Comparison of ENCODE assay signal across 10 mouse cellular contexts in the genomic region with DNA sequence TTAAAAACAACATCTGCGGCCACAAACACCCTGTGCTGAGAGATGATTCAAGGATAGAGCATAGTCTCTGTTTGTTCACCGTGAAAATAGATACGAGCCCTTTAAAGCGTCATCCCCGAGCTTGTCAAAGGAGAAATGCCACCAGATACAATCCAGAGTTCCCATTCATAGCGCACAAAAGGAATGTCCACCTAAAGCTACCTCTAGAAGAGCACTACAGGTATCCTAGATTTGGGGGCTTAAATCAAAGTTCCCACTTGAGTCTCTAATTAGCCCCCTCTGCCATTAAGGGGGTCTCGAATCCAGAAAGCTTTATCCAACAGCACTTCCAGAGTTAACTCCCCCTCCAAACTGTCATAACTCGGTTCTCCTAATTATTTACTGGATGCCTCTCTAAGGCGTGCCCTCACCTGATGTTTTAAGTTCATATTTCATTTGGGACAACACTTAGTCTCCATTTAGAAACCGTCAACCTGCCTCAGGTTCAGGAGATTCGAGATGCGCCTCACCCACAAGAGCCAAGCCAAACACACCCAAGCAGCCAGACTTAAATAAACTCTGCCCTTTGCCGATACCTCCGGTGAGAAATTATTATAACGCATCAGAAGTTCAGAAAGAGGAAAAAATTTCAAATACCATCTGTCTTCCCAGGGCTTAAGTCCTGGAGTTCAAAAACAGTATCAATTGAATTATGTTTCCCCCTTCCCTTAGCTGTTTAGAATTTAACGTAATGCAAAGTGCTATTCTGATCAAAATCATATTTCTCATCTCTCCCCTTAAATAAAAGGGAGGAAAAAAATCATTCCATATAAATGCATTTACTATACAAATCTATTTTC.
DNase-seq lines count a peak whose midpoint lies in the region; ATAC-seq lines count a peak whose summit lies in the region.
"Had no signal": no experiment of that assay in that cellular context is flagged by ENCODE, and none has a peak within 500 bp of the region (broad histone marks: within the 10 kb centered on the region; RNA-seq: fewer than 3 reads in every experiment).

No protein-coding gene starts in this region.

- H3K27me3 ChIP-seq in heart, embryonic 16.5 days (ENCODE audit: control insufficient read depth, insufficient read depth, low read length), result no peaks in the 10 kb centered on the region
- peaks cover 11% of the 10 kb centered on the region for H3K27me3 ChIP-seq in embryonic facial prominence, embryonic 10.5 days (replicated peaks; ENCODE audit: low read depth, poor library complexity, severe bottlenecking)
- no peaks in the 10 kb centered on the region for H3K27me3 ChIP-seq in hindbrain, embryonic 10.5 days (ENCODE audit: insufficient read depth, poor library complexity, severe bottlenecking)
- no peaks in the 10 kb centered on the region for H3K27me3 ChIP-seq in midbrain, embryonic 13.5 days

- H3K27ac ChIP-seq in heart, embryonic 16.5 days (ENCODE audit: low read length), result no peak overlapping the region
- peak overlapping the region; percentile 89; the same call in 1 of the 2 replicates for H3K27ac ChIP-seq in embryonic facial prominence, embryonic 10.5 days (replicated peaks)
- peak overlapping the region; percentile 96 for H3K27ac ChIP-seq in hindbrain, embryonic 10.5 days
- peak overlapping the region; percentile 97 for H3K27ac ChIP-seq in midbrain, embryonic 13.5 days
- H3K27ac ChIP-seq: liver, embryonic 14.5 days had no signal

- no peak for ATAC-seq in heart, embryonic 16.5 days (replicated peaks; ENCODE audit: extremely low read depth, insufficient read depth, low FRiP score)
- no peak for ATAC-seq in midbrain, embryonic 13.5 days

- H3K4me1 ChIP-seq in heart, embryonic 16.5 days (ENCODE audit: control insufficient read depth, insufficient read depth, low read length), result peaks cover 2% of the 10 kb centered on the region; the same call in 1 of the 2 replicates
- peaks cover 23% of the 10 kb centered on the region for H3K4me1 ChIP-seq in embryonic facial prominence, embryonic 10.5 days
- H3K4me1 ChIP-seq in hindbrain, embryonic 10.5 days (replicated peaks), result peaks cover 54% of the 10 kb centered on the region
- peaks cover 61% of the 10 kb centered on the region for H3K4me1 ChIP-seq in midbrain, embryonic 13.5 days (replicated peaks)

- peak overlapping the region; percentile 64 for H3K4me2 ChIP-seq in heart, embryonic 16.5 days (ENCODE audit: low read depth, low read length)
- H3K4me2 ChIP-seq in midbrain, embryonic 13.5 days (replicated peaks), result peak overlapping the region; percentile 73

- no peak overlapping the region for H3K9ac ChIP-seq in heart, embryonic 16.5 days (ENCODE audit: low read length)
- H3K9ac ChIP-seq in midbrain, embryonic 13.5 days (replicated peaks), result peak overlapping the region; percentile 84
- H3K9ac ChIP-seq: liver, embryonic 14.5 days had no signal

- peak overlapping the region; percentile 49 for H3K4me3 ChIP-seq in heart, embryonic 16.5 days (ENCODE audit: low read length)
- H3K4me3 ChIP-seq in embryonic facial prominence, embryonic 10.5 days, result peak overlapping the region; percentile 60
- H3K4me3 ChIP-seq in hindbrain, embryonic 10.5 days, result peak overlapping the region; percentile 58
- peak overlapping the region; percentile 65 for H3K4me3 ChIP-seq in midbrain, embryonic 13.5 days (replicated peaks)

- DNase-seq in heart, postnatal 36 days, result no peak
- no peak for DNase-seq in embryonic facial prominence, embryonic 10.5 days (ENCODE audit: low spot score)
- no peak for DNase-seq in hindbrain, embryonic 10.5 days (ENCODE audit: low spot score)
- DNase-seq in spleen, postnatal 14 days (ENCODE audit: low spot score in 2 of 2), result no peak
- DNase-seq in layer of hippocampus, postnatal 36 days, result no peak
- no peak for DNase-seq in T-cell, adult 2 months (ENCODE audit: low spot score)
- DNase-seq: gastrocnemius, postnatal 36 days had no signal

- WGBS in heart, embryonic 16.5 days, result 34% methylated on average over 16 of the region's 16 CpGs
- 49% methylated on average over 16 of the region's 16 CpGs for WGBS in embryonic facial prominence, embryonic 10.5 days
- 44% methylated on average over 16 of the region's 16 CpGs for WGBS in hindbrain, embryonic 10.5 days
- 20% methylated on average over 16 of the region's 16 CpGs for WGBS in midbrain, embryonic 13.5 days

- intact Hi-C loops in heart, postnatal 36 days (cut with DNase I), result no loop called here

- no peaks in the 10 kb centered on the region for H3K36me3 ChIP-seq in heart, embryonic 16.5 days (ENCODE audit: control insufficient read depth, insufficient read depth)
- no peaks in the 10 kb centered on the region for H3K36me3 ChIP-seq in embryonic facial prominence, embryonic 10.5 days (replicated peaks)
- H3K36me3 ChIP-seq in hindbrain, embryonic 10.5 days, result no peaks in the 10 kb centered on the region
- H3K36me3 ChIP-seq in midbrain, embryonic 13.5 days, result no peaks in the 10 kb centered on the region

- no peaks in the 10 kb centered on the region for H3K9me3 ChIP-seq in heart, embryonic 16.5 days (replicated peaks; ENCODE audit: control insufficient read depth, low read length)
- no peaks in the 10 kb centered on the region for H3K9me3 ChIP-seq in embryonic facial prominence, embryonic 10.5 days
- H3K9me3 ChIP-seq in hindbrain, embryonic 10.5 days, result no peaks in the 10 kb centered on the region
- no peaks in the 10 kb centered on the region for H3K9me3 ChIP-seq in midbrain, embryonic 13.5 days
